Mouse (Mus musculus): Measurements from ENCODE around the gene Bsg. TPM values are rescaled to one million over a fixed set of nuclear protein-coding genes. Genes with fewer than 3 reads are reported as not detected.

Bsg gene
- polyA plus RNA-seq, 1 experiment from 2014 or later, result 717 TPM

GRCm38 (mm10) chr10:79728323-79729249 is 24.3 kb downstream of the Bsg start:
- no peak overlapping the region for H3K4me2 ChIP-seq
- no peak for ATAC-seq (ENCODE audit: low FRiP score)
- H3K27ac ChIP-seq, result no peak overlapping the region
- H3K9me3 ChIP-seq, result no peaks in the 10 kb centered on the region; the same call in 1 of the 2 replicates
- H3K4me3 ChIP-seq, result no peak overlapping the region
- no peaks in the 10 kb centered on the region for H3K27me3 ChIP-seq
- no peak overlapping the region for H3K9ac ChIP-seq
- no peaks in the 10 kb centered on the region; the same call in 1 of the 2 replicates for H3K4me1 ChIP-seq (replicated peaks)
- 74% methylated on average over 28 of the region's 28 CpGs for WGBS
- peaks cover 27% of the 10 kb centered on the region for H3K36me3 ChIP-seq

DNA sequence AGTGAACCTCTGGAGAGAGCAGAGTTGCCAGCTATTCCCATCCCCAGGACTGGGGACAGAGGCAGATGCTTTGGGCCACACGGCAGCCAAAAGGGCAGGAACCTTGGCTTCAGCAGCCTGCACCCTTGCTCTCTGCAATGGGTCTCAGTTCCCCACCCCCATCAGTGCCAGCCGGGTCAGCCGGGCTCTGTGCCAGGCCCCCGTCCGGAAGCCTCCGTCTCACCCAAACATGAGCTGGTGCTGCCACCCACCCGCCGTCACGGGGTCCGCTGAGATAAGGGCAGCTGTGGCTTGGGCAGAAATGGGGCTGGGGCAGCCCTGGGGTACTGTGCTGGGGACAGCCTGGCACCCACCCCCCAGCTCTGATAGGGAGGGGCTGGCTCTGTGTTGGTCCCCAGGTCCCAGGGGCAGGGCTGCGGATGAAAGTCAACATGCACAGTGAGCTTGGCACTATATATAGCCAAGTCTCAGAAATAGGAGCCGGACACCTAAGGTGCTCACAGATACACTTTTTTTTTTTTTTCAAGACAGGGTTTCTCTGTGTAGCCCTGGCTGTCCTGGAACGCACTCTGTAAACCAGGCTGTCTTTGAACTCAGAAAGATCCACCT is 25.2 kb downstream of the Bsg start:
- H3K9ac ChIP-seq, result no peak overlapping the region
- ATAC-seq (ENCODE audit: low FRiP score), result 0 out of 2 replicates have a peak, but pooled peaks have one; percentile 34
- WGBS, result 76% methylated on average over 13 of the region's 13 CpGs

GRCm38 (mm10) chr10:79732500-79732899 is 28.2 kb downstream of the Bsg start:
- H3K27ac ChIP-seq, result no peak overlapping the region
- H3K4me1 ChIP-seq (replicated peaks), result no peaks in the 10 kb centered on the region; the same call in 1 of the 2 replicates
- peaks cover 66% of the 10 kb centered on the region for H3K36me3 ChIP-seq
- ATAC-seq (ENCODE audit: low FRiP score), result no peak
- no peak overlapping the region for H3K4me2 ChIP-seq
- WGBS, result 92% methylated on average over 1 of the region's 1 CpGs
- peaks cover 5% of the 10 kb centered on the region; the same call in 1 of the 2 replicates for H3K9me3 ChIP-seq
- H3K27me3 ChIP-seq, result peaks cover 23% of the 10 kb centered on the region
- no peak overlapping the region for H3K4me3 ChIP-seq
- H3K9ac ChIP-seq, result no peak overlapping the region

More for the DNA sequence above, 25.2 kb downstream of the Bsg start:
- Histone ChIP-seq H3K4me1 (replicated peaks) (no peaks in the 10 kb centered on the region; the same call in 1 of the 2 replicates), H3K9me3 (no peaks in the 10 kb centered on the region; the same call in 1 of the 2 replicates), H3K27me3 (0 out of 2 replicates have a peak, but pooled peaks cover under 1% of the 10 kb centered on the region), H3K27ac (no peak overlapping the region), H3K4me2 (no peak overlapping the region), H3K4me3 (no peak overlapping the region), H3K36me3 (peaks cover 36% of the 10 kb centered on the region)

DNA sequence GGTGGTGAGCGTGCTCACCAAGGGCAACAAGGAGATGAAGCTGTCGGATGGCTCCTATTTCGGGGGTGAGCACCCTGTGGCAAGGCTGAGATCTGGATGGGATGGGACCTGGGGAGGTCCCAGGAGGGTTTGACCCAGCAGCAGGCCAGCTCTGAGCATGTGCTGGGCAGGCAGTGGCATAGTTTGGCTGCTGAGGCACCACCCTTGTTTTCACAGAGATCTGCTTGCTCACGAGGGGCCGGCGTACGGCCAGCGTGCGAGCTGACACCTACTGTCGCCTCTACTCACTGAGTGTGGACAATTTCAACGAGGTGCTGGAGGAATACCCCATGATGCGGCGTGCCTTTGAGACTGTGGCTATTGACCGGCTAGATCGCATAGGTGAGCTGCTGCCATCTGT is 29.6 kb downstream of the Bsg start:
- Histone ChIP-seq H3K4me3 (no peak overlapping the region), H3K36me3 (peaks cover 80% of the 10 kb centered on the region), H3K9ac (no peak overlapping the region), H3K4me2 (no peak overlapping the region), H3K27ac (no peak overlapping the region), H3K9me3 (peaks cover 16% of the 10 kb centered on the region), H3K27me3 (peaks cover 23% of the 10 kb centered on the region), H3K4me1 (replicated peaks) (no peaks in the 10 kb centered on the region; the same call in 1 of the 2 replicates)
- WGBS, result 95% methylated on average over 15 of the region's 15 CpGs
- ATAC-seq (ENCODE audit: low FRiP score), result no peak

DNA sequence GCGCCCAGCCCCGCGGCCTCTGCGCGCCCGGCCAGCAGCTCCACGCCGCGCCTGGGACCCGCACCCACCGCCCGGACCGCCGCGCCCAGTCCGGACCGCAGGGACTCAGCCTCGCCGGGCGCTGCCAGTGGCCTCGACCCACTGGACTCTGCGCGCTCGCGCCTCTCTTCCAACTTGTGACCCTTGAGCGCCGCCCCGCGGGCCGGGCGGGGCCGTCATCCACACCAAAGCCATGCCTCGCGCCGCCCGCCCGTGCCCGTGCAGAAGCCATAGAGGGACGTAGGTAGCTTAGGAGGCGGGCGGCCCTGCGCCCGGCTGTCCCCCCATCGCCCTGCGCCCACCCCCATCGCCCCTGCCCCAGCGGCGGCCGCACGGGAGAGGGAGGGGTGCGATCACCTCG is 31.1 kb downstream of the Bsg start:
- H3K9me3 ChIP-seq, result peaks cover 32% of the 10 kb centered on the region
- no peak overlapping the region for H3K4me3 ChIP-seq
- H3K4me2 ChIP-seq, result 0 out of 2 replicates have a peak overlapping the region, but pooled peaks have one; percentile 4
- no peaks in the 10 kb centered on the region for H3K4me1 ChIP-seq (replicated peaks)
- no peak overlapping the region for H3K9ac ChIP-seq
- peaks cover 23% of the 10 kb centered on the region for H3K27me3 ChIP-seq
- H3K27ac ChIP-seq, result no peak overlapping the region
- H3K36me3 ChIP-seq, result peaks cover 95% of the 10 kb centered on the region
- ATAC-seq (ENCODE audit: low FRiP score), result no peak
- 31% methylated on average over 45 of the region's 52 CpGs for WGBS

GRCm38 (mm10) chr10:79736706-79737105 is 32.4 kb downstream of the Bsg start:
- WGBS, result 84% methylated on average over 14 of the region's 14 CpGs
- Histone ChIP-seq H3K36me3 (peaks cover 100% of the 10 kb centered on the region), H3K27me3 (peaks cover 23% of the 10 kb centered on the region), H3K9me3 (peaks cover 38% of the 10 kb centered on the region), H3K27ac (no peak overlapping the region), H3K9ac (no peak overlapping the region), H3K4me3 (no peak overlapping the region), H3K4me2 (no peak overlapping the region), H3K4me1 (replicated peaks) (no peaks in the 10 kb centered on the region)
- ATAC-seq (ENCODE audit: low FRiP score), result no peak

- no peak for ATAC-seq (ENCODE audit: low FRiP score)
- H3K27me3 ChIP-seq, result peaks cover 23% of the 10 kb centered on the region
- no peaks in the 10 kb centered on the region for H3K4me1 ChIP-seq (replicated peaks)
- 87% methylated on average over 10 of the region's 10 CpGs for WGBS
- H3K36me3 ChIP-seq, result peaks cover 99% of the 10 kb centered on the region
- peaks cover 38% of the 10 kb centered on the region for H3K9me3 ChIP-seq
- no peak overlapping the region for H3K27ac ChIP-seq
- no peak overlapping the region for H3K9ac ChIP-seq
- H3K4me3 ChIP-seq, result no peak overlapping the region
- no peak overlapping the region for H3K4me2 ChIP-seq
Measured at GRCm38 (mm10) chr10:79738259-79738658, 34.0 kb downstream of the Bsg start.

GRCm38 (mm10) chr10:79739234-79739633 is 34.9 kb downstream of the Bsg start:
- Histone ChIP-seq H3K36me3 (peaks cover 99% of the 10 kb centered on the region), H3K27me3 (peaks cover 23% of the 10 kb centered on the region), H3K9ac (no peak overlapping the region), H3K27ac (no peak overlapping the region), H3K4me1 (replicated peaks) (no peaks in the 10 kb centered on the region), H3K9me3 (peaks cover 38% of the 10 kb centered on the region), H3K4me3 (no peak overlapping the region), H3K4me2 (no peak overlapping the region)
- ATAC-seq (ENCODE audit: low FRiP score), result no peak
- 96% methylated on average over 28 of the region's 28 CpGs for WGBS

DNA sequence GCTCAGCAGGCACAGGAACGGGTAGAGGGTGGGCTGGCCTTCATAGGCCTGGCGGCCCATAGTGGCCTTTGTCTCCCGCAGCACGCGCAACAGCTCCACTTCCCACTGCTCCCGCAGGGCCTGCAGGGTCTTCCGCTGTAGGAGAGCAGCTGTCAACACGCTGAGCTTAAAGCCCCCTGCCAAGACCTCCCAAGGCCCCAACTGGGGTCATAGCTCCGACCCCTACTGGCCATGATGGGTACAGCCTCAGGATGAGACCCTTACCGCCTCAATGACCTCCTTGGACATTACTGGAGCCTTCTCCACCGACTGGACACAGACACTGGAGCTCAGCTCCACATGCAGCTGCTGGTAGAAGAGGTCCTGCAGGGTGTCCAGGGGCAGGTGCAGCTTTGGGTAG is 36.6 kb downstream of the Bsg start:
- no peak for ATAC-seq (ENCODE audit: low FRiP score)
- no peak overlapping the region for H3K4me3 ChIP-seq
- H3K27ac ChIP-seq, result no peak overlapping the region
- H3K4me2 ChIP-seq, result no peak overlapping the region
- peaks cover 9% of the 10 kb centered on the region for H3K4me1 ChIP-seq (replicated peaks)
- peaks cover 38% of the 10 kb centered on the region for H3K9me3 ChIP-seq
- WGBS, result 49% methylated on average over 11 of the region's 11 CpGs
- peaks cover 87% of the 10 kb centered on the region for H3K36me3 ChIP-seq
- no peak overlapping the region for H3K9ac ChIP-seq
- H3K27me3 ChIP-seq, result peaks cover 9% of the 10 kb centered on the region

- peaks cover 29% of the 10 kb centered on the region for H3K9me3 ChIP-seq
- no peaks in the 10 kb centered on the region for H3K27me3 ChIP-seq
- H3K9ac ChIP-seq, result no peak overlapping the region; the same call in 1 of the 2 replicates
- 92% methylated on average over 11 of the region's 11 CpGs for WGBS
- H3K4me3 ChIP-seq, result no peak overlapping the region
- no peak overlapping the region for H3K27ac ChIP-seq
- H3K4me1 ChIP-seq (replicated peaks), result peaks cover 13% of the 10 kb centered on the region
- H3K4me2 ChIP-seq, result no peak overlapping the region
- no peak for ATAC-seq (ENCODE audit: low FRiP score)
- peaks cover 64% of the 10 kb centered on the region for H3K36me3 ChIP-seq
Measured at GRCm38 (mm10) chr10:79743161-79743560, 38.9 kb downstream of the Bsg start.

DNA sequence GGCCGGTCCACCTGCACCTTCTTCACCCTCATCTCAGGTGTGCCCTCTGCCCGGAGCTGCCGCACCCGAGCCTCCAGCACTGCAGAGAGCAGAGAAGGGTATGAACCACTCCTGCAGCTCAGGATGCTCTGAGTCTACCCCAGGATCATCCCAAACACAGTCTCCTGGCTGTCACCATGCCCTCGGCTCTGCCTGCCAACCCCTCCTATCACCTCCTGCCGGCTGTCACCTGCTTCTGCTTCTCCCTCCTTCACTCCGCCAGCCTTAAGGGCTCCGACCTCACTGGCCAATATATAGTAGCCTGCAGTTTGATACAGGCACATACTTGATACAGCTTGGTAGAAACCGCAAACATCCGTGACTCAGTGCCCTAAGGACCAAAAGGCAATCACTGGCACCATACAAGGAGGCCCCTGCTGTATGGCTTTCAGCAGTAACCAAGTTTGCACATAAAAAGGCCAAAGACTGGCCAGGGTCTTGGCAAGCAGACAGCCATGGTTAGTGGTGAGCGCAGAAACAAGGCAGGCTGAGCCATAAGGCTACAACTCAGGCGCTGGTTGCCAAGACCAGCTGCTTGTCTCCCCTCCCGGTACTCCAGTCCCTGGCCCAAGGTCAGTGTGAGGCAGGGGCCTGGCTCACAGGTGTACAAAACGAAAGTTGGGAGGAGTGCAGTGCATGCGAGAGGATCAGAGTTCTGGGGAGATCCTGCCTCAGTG is 39.5 kb downstream of the Bsg start:
- no peak overlapping the region for H3K4me2 ChIP-seq
- H3K27ac ChIP-seq, result no peak overlapping the region
- peaks cover 57% of the 10 kb centered on the region for H3K36me3 ChIP-seq
- H3K27me3 ChIP-seq, result no peaks in the 10 kb centered on the region
- no peak for ATAC-seq (ENCODE audit: low FRiP score)
- peaks cover 22% of the 10 kb centered on the region for H3K9me3 ChIP-seq
- H3K4me1 ChIP-seq (replicated peaks), result peaks cover 13% of the 10 kb centered on the region
- H3K4me3 ChIP-seq, result no peak overlapping the region
- H3K9ac ChIP-seq, result no peak overlapping the region
- 93% methylated on average over 15 of the region's 15 CpGs for WGBS

- Histone ChIP-seq H3K4me2 (peak overlapping the region; percentile 64), H3K36me3 (peaks cover 41% of the 10 kb centered on the region), H3K27ac (no peak overlapping the region), H3K4me3 (peak overlapping the region; percentile 58), H3K4me1 (replicated peaks) (peaks cover 13% of the 10 kb centered on the region), H3K27me3 (no peaks in the 10 kb centered on the region), H3K9ac (peak overlapping the region; percentile 72; the same call in 1 of the 2 replicates), H3K9me3 (peaks cover 6% of the 10 kb centered on the region)
- ATAC-seq (ENCODE audit: low FRiP score), result no peak
- 90% methylated on average over 3 of the region's 3 CpGs for WGBS
Measured at GRCm38 (mm10) chr10:79745411-79745810, 41.1 kb downstream of the Bsg start.
